Mouse (Mus musculus) kidney, postnatal 25 days (tissue): ENCODE measurements around the gene Gm13276.
"Not testable (repeated sequence)": the region's sequence is repeated elsewhere in the genome, so short reads cannot be mapped to it uniquely, and the experiment has no call there.

Source experiments
- DNase-seq, 2 experiments: peaks; one replicate each; pipeline ENCODE4 v3.0.0; 2021; ENCODE audit warnings: mixed read lengths in 2 of 2

Gene Gm13276

GRCm38 (mm10) chr4:88788402-88788801 is 2.9 kb downstream of the Gm13276 start, which contains the start of gene Gm13277:
Gm13277 (plus strand) TSS chr4:88788632.
- peak; percentile 76 to 81 for DNase-seq

GRCm38 (mm10) chr4:88791250-88791649 is 5.7 kb downstream of the Gm13276 start, which contains the start of gene Gm13278:
Gm13278 (plus strand) TSS chr4:88791550.
- DNase-seq, result not testable (repeated sequence)

GRCm38 (mm10) chr4:88793936-88794675 is 8.6 kb downstream of the Gm13276 start, which contains the start of gene Gm13275:
Gm13275 (plus strand) TSS chr4:88794487.
- peak; percentile 10 to 48 for DNase-seq

- not testable (repeated sequence) for DNase-seq
Measured at GRCm38 (mm10) chr4:88797097-88797496, 11.6 kb downstream of the Gm13276 start, which contains the start of gene Gm13279. Gm13279 (plus strand) TSS chr4:88797397.

GRCm38 (mm10) chr4:88799365-88799764 is 13.9 kb downstream of the Gm13276 start, which contains the start of gene Gm13285:
Gm13285 (plus strand) TSS chr4:88799665.
- DNase-seq, result not testable (repeated sequence)

- DNase-seq, result not testable (repeated sequence)
Measured at GRCm38 (mm10) chr4:88802954-88803353, 17.4 kb downstream of the Gm13276 start, which contains the start of gene Gm13287. Gm13287 (plus strand) TSS chr4:88803254.

GRCm38 (mm10) chr4:88805231-88805630 is 19.7 kb downstream of the Gm13276 start, which contains the start of gene Gm13288:
Gm13288 (plus strand) TSS chr4:88805531.
- DNase-seq, result not testable (repeated sequence)

- DNase-seq, result peak; percentile 20 to 58
Measured at GRCm38 (mm10) chr4:88805761-88806160, 20.3 kb downstream of the Gm13276 start.

GRCm38 (mm10) chr4:88815928-88816327 is 30.4 kb downstream of the Gm13276 start, which contains the start of gene Ifna7:
Ifna7 (plus strand) TSS chr4:88816228.
- DNase-seq, result no peak

- no peak for DNase-seq
Measured at GRCm38 (mm10) chr4:88819659-88820058, 34.1 kb downstream of the Gm13276 start, which contains the start of gene Ifna11. Ifna11 (plus strand) TSS chr4:88819959.

GRCm38 (mm10) chr4:88822995-88823394 is 37.5 kb downstream of the Gm13276 start:
- peak in 1 of 2 experiments; percentile 24 for DNase-seq

GRCm38 (mm10) chr4:88827116-88827515 is 41.6 kb downstream of the Gm13276 start, which contains the start of gene Ifna6:
Ifna6 (plus strand) TSS chr4:88827416.
- DNase-seq, result not testable (repeated sequence)

GRCm38 (mm10) chr4:88830523-88830922 is 45.0 kb downstream of the Gm13276 start:
- DNase-seq, result peak in 1 of 2 experiments; percentile 24

- DNase-seq, result not testable (repeated sequence)
Measured at GRCm38 (mm10) chr4:88835225-88835624, 49.7 kb downstream of the Gm13276 start, which contains the start of gene Ifna5. Ifna5 (plus strand) TSS chr4:88835525.
